Mouse (Mus musculus) left cerebral cortex, adult 18-20 months (tissue): ENCODE data around the gene AL731706.1. TPM values are rescaled to one million over a fixed set of nuclear protein-coding genes. Genes with fewer than 3 reads are reported as not detected.
A peak's percentile ranks its signal among the peaks of the same experiment; 100 is the strongest.
"Not testable (repeated sequence)": the region's sequence is repeated elsewhere in the genome, so short reads cannot be mapped to it uniquely, and the experiment has no call there.

Experiments
- DNase-seq, 2 experiments: peaks; one replicate each; pipeline ENCODE4 v3.0.0; 2021 to 2022; ENCODE audit warnings: low spot score in 2 of 2, mixed read lengths in 1 of 2
- long read RNA-seq, 2 experiments: library from polyadenylated mRNA; stranded (forward); transcript quantifications; one replicate each; pipeline ENCODE4 v2.0.0; 2021
- total RNA-seq, 2 experiments: library from RNA; stranded (reverse); gene quantifications; 2 replicates each; pipeline ENCODE4 v1.2.3; 2021

AL731706.1 gene
- total RNA-seq, result 10 to 100 TPM; 14.1 to 20.4 TPM
- long read RNA-seq, experiment 1, transcript AL731706.1-201 (3 exons, 944 nt), result major isoform, 30 of 32 reads
- long read RNA-seq, experiment 1, partial matches to known transcripts, result 2 of 32 reads
- long read RNA-seq, experiment 1, other reads (novel, unspliced or antisense), result 0 of 32 reads
- long read RNA-seq, experiment 2, transcript AL731706.1-201 (3 exons, 944 nt), result major isoform, 26 of 26 reads
- long read RNA-seq, experiment 2, partial matches to known transcripts, result 0 of 26 reads
- long read RNA-seq, experiment 2, other reads (novel, unspliced or antisense), result 0 of 26 reads

- peak; percentile 99 for DNase-seq
Observed at GRCm38 (mm10) chr2:136891068-136891950, at the start of gene AL731706.1, which contains the start of the genes Slx4ip and Mkks. AL731706.1 (minus strand) TSS chr2:136891389. Slx4ip (plus strand) TSS chr2:136891218. Mkks (minus strand) TSS chr2:136891389.

- DNase-seq, result no peak
Observed at GRCm38 (mm10) chr2:136938249-136938648, 47.1 kb upstream of the AL731706.1 start.

- DNase-seq, result no peak
Observed at GRCm38 (mm10) chr2:136936391-136937288, 45.5 kb upstream of the AL731706.1 start.

- peak; percentile 21 to 28 for DNase-seq
Observed at GRCm38 (mm10) chr2:136921003-136921408, 29.8 kb upstream of the AL731706.1 start.

- DNase-seq, result no peak
Observed at GRCm38 (mm10) chr2:136920257-136920993, 29.2 kb upstream of the AL731706.1 start.

GRCm38 (mm10) chr2:136919433-136919832 is 28.2 kb upstream of the AL731706.1 start:
- DNase-seq, result no peak

GRCm38 (mm10) chr2:136914334-136914902 is 23.2 kb upstream of the AL731706.1 start:
- no peak for DNase-seq

- DNase-seq, result no peak
Observed at GRCm38 (mm10) chr2:136913021-136913420, 21.8 kb upstream of the AL731706.1 start.

GRCm38 (mm10) chr2:136911958-136912411 is 20.8 kb upstream of the AL731706.1 start:
- DNase-seq, result no peak

GRCm38 (mm10) chr2:136909298-136909697 is 18.1 kb upstream of the AL731706.1 start:
- no peak for DNase-seq

- no peak for DNase-seq
Observed at GRCm38 (mm10) chr2:136908596-136908995, 17.4 kb upstream of the AL731706.1 start.

- DNase-seq, result no peak
Observed at GRCm38 (mm10) chr2:136896131-136896530, 4.9 kb upstream of the AL731706.1 start.

GRCm38 (mm10) chr2:136894494-136894893 is 3.3 kb upstream of the AL731706.1 start:
- DNase-seq, result no peak

- peak; percentile 96 to 97 for DNase-seq
Observed at GRCm38 (mm10) chr2:136891951-136892371, 772 bp upstream of the AL731706.1 start.

- DNase-seq, result not testable (repeated sequence)
Observed at GRCm38 (mm10) chr2:136890716-136891067, 497 bp downstream of the AL731706.1 start.

GRCm38 (mm10) chr2:136886846-136887245 is 4.3 kb downstream of the AL731706.1 start:
- DNase-seq, result peak; percentile 50 to 60

GRCm38 (mm10) chr2:136885579-136885978 is 5.6 kb downstream of the AL731706.1 start, which contains the start of gene AL731706.2:
AL731706.2 (minus strand) TSS chr2:136885679.
- no peak for DNase-seq

GRCm38 (mm10) chr2:136854543-136855388 is 36.4 kb downstream of the AL731706.1 start:
- DNase-seq, result no peak

GRCm38 (mm10) chr2:136850366-136850765 is 40.8 kb downstream of the AL731706.1 start:
- DNase-seq, result no peak
